Mouse (Mus musculus) heart, embryonic 14.5 days (tissue): ENCODE measurements at regions not wholly inside any gene's neighbourhood (a gene's known extent, or its start where the extent isn't known, plus 50 kb on each side); places are given as distances from the start of the nearest gene placed in this dataset.
A peak's percentile ranks its signal among the peaks of the same experiment; 100 is the strongest.

Source experiments
- ATAC-seq: fragments of 200-750 bp; cut with Nextera tagmentation; 2 replicates; pipeline ENCODE4 v1.8.0; 2017; ENCODE audit warnings: low read depth, moderate TSS enrichment; ENCODE audit not compliant: insufficient number of reproducible peaks, insufficient read depth, low FRiP score
- H3K27ac ChIP-seq, 2 experiments: fragments of 200-500 bp in 1 of 2; fragments of 300-500 bp in 1 of 2; sonication (generic) in 1 of 2; replicated peaks in 1 of 2; 2 replicates each; pipeline ENCODE4 v1.5.1; 2012 to 2014; ENCODE audit warnings: low read depth in 2 of 2, low read length in 2 of 2, control low read depth in 1 of 2, mild to moderate bottlenecking in 1 of 2, mixed read lengths in 1 of 2; ENCODE audit not compliant: control insufficient read depth in 1 of 2, insufficient read depth in 1 of 2
- H3K27me3 ChIP-seq: fragments of 300-500 bp; sonication (generic); 2 replicates; pipeline ENCODE4 v1.6.1; 2014; ENCODE audit warnings: mild to moderate bottlenecking, low read length, control low read depth; ENCODE audit not compliant: control insufficient read depth, insufficient read depth
- H3K36me3 ChIP-seq: fragments of 300-500 bp; sonication (generic); 2 replicates; pipeline ENCODE4 v1.6.1; 2014; ENCODE audit warnings: mild to moderate bottlenecking, control low read depth, low read length, mixed read lengths; ENCODE audit not compliant: control insufficient read depth, insufficient read depth
- H3K4me1 ChIP-seq, 2 experiments: fragments of 200-500 bp in 1 of 2; fragments of 300-500 bp in 1 of 2; sonication (generic) in 1 of 2; 2 replicates each; pipeline ENCODE4 v1.6.1; 2012 to 2014; ENCODE audit warnings: low read length in 2 of 2, control low read depth in 1 of 2, mixed read lengths in 1 of 2; ENCODE audit not compliant: control insufficient read depth in 2 of 2, insufficient read depth in 2 of 2
- H3K4me2 ChIP-seq: fragments of 300-500 bp; sonication (generic); 2 replicates; pipeline ENCODE4 v1.6.1; 2014; ENCODE audit warnings: mild to moderate bottlenecking, low read length
- H3K4me3 ChIP-seq, 2 experiments: fragments of 200-500 bp in 1 of 2; fragments of 300-500 bp in 1 of 2; sonication (generic) in 1 of 2; 2 replicates each; pipeline ENCODE4 v1.5.1; 2012 to 2014; ENCODE audit warnings: low read length in 2 of 2, mild to moderate bottlenecking in 2 of 2, control low read depth in 1 of 2, low read depth in 1 of 2, moderate library complexity in 1 of 2; ENCODE audit not compliant: control insufficient read depth in 1 of 2, insufficient read depth in 1 of 2
- H3K9ac ChIP-seq: fragments of 300-500 bp; sonication (generic); 2 replicates; pipeline ENCODE4 v1.6.1; 2014; ENCODE audit warnings: mild to moderate bottlenecking, low read length
- H3K9me3 ChIP-seq: fragments of 300-500 bp; sonication (generic); 2 replicates; pipeline ENCODE4 v1.6.1; 2016; ENCODE audit warnings: low read length, control low read depth; ENCODE audit not compliant: control insufficient read depth
- WGBS: fragments of 180-500 bp; shearing (Covaris S2); extraction: QIAGEN DNeasy Blood & Tissue Kit; methylation state at CpG from one replicate; pipeline ENCODE4 v1.1.7; 2014; 5-methylcytosine and 5-hydroxymethylcytosine counted together

GRCm38 (mm10) chrX:69100216-69100615 lies 207.4 kb upstream of the Gm6812 start:
- H3K4me1 ChIP-seq, result no peaks in the 10 kb centered on the region
- H3K36me3 ChIP-seq, result no peaks in the 10 kb centered on the region
- ATAC-seq, result no peak
- no peaks in the 10 kb centered on the region for H3K9me3 ChIP-seq
- 29% methylated on average over 5 of the region's 5 CpGs for WGBS
- H3K4me2 ChIP-seq, result peak overlapping the region; percentile 6; the same call in 1 of the 2 replicates
- no peaks in the 10 kb centered on the region for H3K27me3 ChIP-seq
- no peak overlapping the region for H3K9ac ChIP-seq
- no peak overlapping the region for H3K4me3 ChIP-seq
- no peak overlapping the region for H3K27ac ChIP-seq
